Mouse (Mus musculus): ENCODE measurements around the gene Acot3.
"Not testable (repeated sequence)": the region's sequence is repeated elsewhere in the genome, so short reads cannot be mapped to it uniquely, and the experiment has no call there.

Gene Acot3

GRCm38 (mm10) chr12:84042248-84042647 lies 9.7 kb upstream of the Acot3 start:
- DNase-seq (ENCODE audit: low read depth, low spot score), result no peak

DNA sequence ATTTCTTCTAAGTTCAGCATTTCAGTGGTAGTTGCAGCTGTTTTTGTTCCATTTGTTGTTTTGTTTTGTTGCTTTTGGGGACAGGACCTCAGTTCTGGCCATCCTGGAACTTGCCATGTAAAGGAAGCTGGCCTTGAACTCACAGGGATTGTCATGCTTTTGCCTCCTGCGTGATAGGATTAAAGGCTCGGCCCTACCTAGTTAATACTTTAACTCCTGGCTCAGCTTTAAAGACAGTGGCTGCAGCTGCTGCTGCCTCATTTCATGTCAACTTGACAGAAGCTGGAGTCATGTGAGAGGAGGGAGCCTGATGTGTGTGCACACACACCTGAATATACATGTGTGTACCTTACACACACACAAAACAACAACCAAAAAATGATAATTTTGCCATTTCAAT lies 7.9 kb upstream of the Acot3 start:
- DNase-seq (ENCODE audit: low read depth, low spot score), result no peak

GRCm38 (mm10) chr12:84046906-84047305 lies 5.0 kb upstream of the Acot3 start:
- no peak for DNase-seq (ENCODE audit: low read depth, low spot score)

DNA sequence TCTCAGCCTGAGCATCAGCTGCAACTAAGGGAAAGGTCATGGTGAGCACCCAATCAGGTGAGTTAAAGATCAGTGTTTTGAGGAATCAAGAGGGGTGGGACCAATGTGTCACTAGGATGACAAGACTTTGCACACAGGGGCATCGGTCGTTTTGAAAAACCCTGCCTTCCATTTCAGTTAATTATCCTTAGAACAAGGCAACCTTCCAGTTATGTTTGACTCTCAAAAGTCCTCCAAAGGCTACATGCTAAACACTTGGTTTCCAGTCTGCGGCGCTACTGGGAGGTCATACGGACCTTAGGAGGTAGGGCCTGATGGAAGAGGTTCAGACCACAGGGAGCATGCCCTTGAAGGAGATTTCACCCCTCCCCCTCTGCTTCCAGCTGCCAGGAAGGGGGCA lies 1.2 kb upstream of the Acot3 start:
- not testable (repeated sequence) for DNase-seq (ENCODE audit: low read depth, low spot score)

DNA sequence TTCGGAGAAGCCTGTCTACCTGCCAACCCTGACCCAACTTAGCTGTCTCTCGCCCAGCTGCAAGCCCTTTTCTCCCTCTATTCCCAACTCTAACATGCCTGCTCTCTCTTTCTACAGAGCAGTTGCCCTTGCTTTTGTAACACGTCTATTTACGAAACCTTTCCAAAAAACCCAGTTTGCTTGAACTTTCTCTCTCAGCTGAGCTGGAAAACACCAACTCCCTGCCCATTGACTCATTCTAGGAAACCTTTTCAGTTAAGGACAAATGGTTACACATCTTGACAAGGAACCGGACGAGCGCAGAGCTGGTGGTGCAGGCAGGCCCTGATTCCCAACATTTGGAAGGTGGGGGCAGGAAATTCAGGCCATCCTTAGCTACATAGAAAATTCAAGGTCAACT lies 665 bp downstream of the Acot3 start:
- DNase-seq (ENCODE audit: low read depth, low spot score), result no peak

DNA sequence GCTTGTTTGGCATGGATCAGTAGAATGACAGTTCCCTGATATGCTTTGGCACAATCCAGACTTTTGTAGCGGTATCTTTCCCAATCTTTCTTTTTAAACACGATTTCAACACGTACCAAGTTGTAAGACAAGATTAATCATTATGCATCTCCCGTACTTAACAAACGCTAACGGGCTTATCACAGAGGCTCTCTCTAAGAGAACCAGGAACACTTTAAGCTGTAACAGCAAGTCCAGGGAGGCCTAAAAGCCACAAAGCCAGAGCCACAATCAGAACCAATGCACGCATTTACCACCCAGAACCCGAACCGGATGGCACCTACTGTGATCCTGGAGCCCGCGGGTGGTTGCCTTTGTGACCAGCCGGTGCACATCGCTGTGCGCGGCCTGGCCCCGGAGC lies 1.2 kb downstream of the Acot3 start:
- DNase-seq (ENCODE audit: low read depth, low spot score), result no peak

DNA sequence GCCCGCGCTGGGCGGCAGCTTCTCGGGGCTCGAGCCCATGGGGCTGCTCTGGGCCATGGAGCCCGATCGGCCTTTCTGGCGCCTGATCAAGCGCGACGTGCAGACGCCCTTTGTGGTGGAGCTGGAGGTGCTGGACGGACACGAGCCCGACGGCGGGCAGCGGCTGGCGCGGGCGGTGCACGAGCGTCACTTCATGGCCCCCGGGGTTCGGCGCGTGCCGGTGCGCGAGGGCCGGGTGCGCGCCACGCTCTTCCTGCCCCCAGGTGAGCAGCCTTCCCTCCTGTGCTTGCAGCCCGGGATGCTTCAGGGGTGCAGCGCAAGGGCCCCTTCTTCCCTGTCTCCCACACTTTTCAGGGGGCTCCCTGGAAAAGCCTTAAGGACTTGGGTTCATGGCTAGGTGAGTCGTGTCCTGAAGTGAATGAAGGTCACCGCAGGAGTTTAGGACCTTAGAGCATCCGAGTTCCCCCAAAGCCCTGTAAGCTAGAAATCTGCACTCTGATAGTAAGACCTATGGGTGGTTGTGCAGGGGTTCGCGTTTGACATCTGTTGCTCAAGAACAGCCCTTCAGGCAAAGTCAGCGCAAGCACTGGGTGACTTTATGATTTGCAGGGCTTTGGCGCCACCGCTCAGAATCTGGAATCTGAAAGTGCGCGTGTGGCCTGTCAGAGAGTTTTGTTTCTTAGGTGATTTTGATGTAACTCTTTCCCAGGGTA lies 1.9 kb downstream of the Acot3 start:
- no peak for DNase-seq (ENCODE audit: low read depth, low spot score)

DNA sequence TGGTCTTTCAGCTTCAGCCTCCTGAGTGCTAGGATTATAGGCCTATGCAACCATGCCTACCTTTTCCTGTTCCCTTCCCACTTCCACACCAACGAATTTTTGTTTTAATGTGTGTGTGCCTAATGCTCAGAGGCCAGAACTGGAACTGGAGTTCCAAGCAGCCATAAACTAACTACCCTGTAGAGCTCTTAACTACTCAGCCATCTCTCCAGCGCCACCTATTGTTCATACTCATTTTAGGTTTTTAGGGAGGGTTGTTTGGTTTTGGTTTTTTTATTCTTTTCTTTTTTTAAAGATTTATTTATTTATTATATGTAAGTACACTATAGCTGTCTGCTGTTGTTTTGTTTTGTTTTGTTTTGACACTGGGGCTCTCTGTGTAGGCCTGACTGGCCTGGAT lies 9.0 kb downstream of the Acot3 start:
- DNase-seq (ENCODE audit: low read depth, low spot score), result no peak

DNA sequence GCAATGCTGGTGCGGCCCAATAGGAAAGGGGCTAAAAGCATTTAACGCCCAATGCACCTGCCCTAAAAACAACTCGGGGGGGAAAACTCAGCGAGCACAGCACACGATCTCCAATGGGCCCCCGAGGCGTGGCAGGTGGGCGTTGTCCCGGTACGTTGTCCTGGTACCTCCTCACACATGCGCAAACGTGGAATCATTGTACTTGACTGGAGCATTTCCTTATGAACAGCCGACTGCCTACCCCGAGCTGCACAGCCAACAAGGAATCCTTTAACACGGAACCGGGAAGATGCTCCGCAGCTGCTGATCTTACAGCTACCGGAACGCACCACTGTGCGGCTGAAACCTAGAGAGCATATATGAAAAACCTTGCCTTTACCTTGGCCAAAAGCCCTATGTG lies 10.4 kb downstream of the Acot3 start:
- DNase-seq (ENCODE audit: low read depth, low spot score), result no peak

- no peak for DNase-seq (ENCODE audit: low read depth, low spot score)
Observed at GRCm38 (mm10) chr12:84063228-84063627, 11.3 kb downstream of the Acot3 start.

GRCm38 (mm10) chr12:84063833-84064232 lies 11.9 kb downstream of the Acot3 start:
- DNase-seq (ENCODE audit: low read depth, low spot score), result no peak

- no peak for DNase-seq (ENCODE audit: low read depth, low spot score)
Observed at GRCm38 (mm10) chr12:84064621-84065020, 12.7 kb downstream of the Acot3 start.

- no peak for DNase-seq (ENCODE audit: low read depth, low spot score)
Observed at GRCm38 (mm10) chr12:84067752-84068151, 15.8 kb downstream of the Acot3 start.

DNA sequence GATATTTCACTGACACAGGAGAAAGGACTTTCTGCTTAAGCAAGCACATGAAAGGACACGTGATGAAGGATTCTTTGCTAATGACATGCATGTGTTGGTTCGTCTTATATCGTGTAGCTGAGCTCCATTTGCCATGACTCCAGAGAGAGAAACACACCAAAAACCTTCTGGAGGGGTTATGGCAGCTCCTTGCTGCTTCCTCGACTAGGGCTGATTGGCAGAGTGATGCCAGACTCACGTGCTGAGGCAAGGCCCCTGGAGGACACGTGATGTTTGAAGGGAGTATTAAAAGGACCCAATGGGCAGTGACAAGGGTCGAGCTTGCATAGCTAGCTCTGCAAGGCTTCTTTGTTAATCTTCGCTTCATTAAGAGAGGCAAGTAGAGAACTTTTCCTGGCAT lies 16.4 kb downstream of the Acot3 start:
- DNase-seq (ENCODE audit: low read depth, low spot score), result no peak

- DNase-seq (ENCODE audit: low read depth, low spot score), result no peak
Observed at GRCm38 (mm10) chr12:84068986-84069385, 17.0 kb downstream of the Acot3 start, which contains the start of gene Acot5. Gene Acot5, plus strand, starts transcription at chr12:84069325.

GRCm38 (mm10) chr12:84069582-84069981 lies 17.6 kb downstream of the Acot3 start:
- not testable (repeated sequence) for DNase-seq (ENCODE audit: low read depth, low spot score)

DNA sequence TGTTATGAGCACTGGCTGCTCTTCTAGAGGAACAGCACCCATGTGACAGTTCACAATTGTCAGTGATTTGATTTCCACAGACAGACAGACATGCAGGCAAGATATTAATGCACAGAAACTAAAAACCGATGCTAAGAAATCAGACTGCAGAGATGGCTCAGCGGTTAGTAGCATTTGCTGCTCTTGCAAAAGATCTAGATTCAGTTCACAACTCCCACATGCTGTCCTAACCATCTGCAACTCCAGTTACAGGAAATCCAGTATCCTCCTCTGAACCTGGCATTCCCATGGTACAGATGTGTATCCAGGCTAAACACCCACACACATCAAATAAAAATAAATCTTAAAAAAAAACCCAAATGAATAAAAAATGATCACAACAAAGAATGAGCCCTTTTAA lies 19.8 kb downstream of the Acot3 start:
- DNase-seq (ENCODE audit: low read depth, low spot score), result no peak

- no peak for DNase-seq (ENCODE audit: low read depth, low spot score)
Observed at GRCm38 (mm10) chr12:84077371-84077990, 25.5 kb downstream of the Acot3 start.

DNA sequence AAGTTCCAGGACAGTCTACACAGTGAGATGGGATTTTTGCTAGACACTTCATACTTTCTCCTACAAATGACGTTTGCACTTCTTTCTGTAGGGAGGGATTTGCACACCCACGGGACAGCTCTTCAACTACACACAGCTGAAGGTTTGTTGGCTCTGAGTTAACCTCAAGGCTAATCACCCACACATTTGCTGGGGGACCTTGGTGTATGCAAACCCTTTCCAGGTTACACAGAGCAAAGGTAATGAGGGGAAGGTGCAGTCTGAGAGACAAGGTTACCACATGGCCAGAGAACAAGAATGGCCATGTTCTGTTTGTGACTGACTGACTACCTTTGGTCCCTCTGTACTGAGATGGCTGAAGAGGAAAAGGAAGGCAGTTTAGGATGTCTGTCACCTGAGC lies 31.9 kb downstream of the Acot3 start:
- DNase-seq (ENCODE audit: low read depth, low spot score), result no peak

- no peak for DNase-seq (ENCODE audit: low read depth, low spot score)
Observed at GRCm38 (mm10) chr12:84084581-84084980, 32.6 kb downstream of the Acot3 start.

DNA sequence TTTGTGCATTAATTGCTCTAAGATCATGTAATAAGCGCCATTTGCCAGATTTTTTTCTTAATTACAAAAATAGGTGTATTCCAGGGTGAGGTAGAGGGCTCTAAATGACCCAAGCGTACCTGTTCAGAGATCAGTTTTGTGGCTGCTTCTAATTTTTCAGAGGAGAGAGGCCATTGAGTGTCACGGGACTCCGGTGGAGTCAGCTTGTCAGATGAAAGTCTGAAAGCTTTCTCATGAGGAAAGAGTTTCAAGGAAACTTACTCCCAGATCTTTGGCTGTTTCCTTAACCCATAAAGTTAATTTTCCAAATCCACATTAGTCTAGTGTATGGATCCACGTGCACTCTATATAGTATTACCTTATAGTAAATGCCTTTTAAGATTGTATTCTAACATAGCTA lies 42.7 kb downstream of the Acot3 start:
- not testable (repeated sequence) for DNase-seq (ENCODE audit: low read depth, low spot score)

- DNase-seq (ENCODE audit: low read depth, low spot score), result no peak
Observed at GRCm38 (mm10) chr12:84099605-84100004, 47.7 kb downstream of the Acot3 start.

GRCm38 (mm10) chr12:84100071-84100470 lies 48.1 kb downstream of the Acot3 start:
- no peak for DNase-seq (ENCODE audit: low read depth, low spot score)

Measured in skeletal muscle tissue, adult 2 months (tissue).